Mouse (Mus musculus) liver, embryonic 13.5 days (tissue): Measurements from ENCODE around the gene Trip12. TPM values are rescaled to one million over a fixed set of nuclear protein-coding genes. Genes with fewer than 3 reads are reported as not detected.

Experiments used
- ATAC-seq: fragments of 200-750 bp; cut with Nextera tagmentation; 2 replicates; pipeline ENCODE4 v1.8.0; 2017; ENCODE audit warnings: low read depth, mild to moderate bottlenecking, moderate number of reproducible peaks, moderate library complexity
- DNase-seq: peaks from one replicate; pipeline ENCODE4 v3.0.0; 2022
- H3K27ac ChIP-seq: fragments of 300-500 bp; sonication (generic); 2 replicates; pipeline ENCODE4 v1.5.1; 2015; ENCODE audit warnings: moderate library complexity, mild to moderate bottlenecking, inconsistent platforms
- H3K27me3 ChIP-seq: fragments of 300-500 bp; sonication (generic); 2 replicates; pipeline ENCODE4 v1.6.1; 2015; ENCODE audit warnings: mild to moderate bottlenecking, inconsistent platforms
- H3K36me3 ChIP-seq: fragments of 300-500 bp; sonication (generic); 2 replicates; pipeline ENCODE4 v1.6.1; 2015; ENCODE audit warnings: mild to moderate bottlenecking, inconsistent platforms
- H3K4me1 ChIP-seq: fragments of 300-500 bp; sonication (generic); replicated peaks from 2 replicates; pipeline ENCODE4 v1.6.1; 2015; ENCODE audit warnings: inconsistent platforms
- H3K4me2 ChIP-seq: fragments of 300-500 bp; sonication (generic); 2 replicates; pipeline ENCODE4 v1.6.1; 2015; ENCODE audit warnings: inconsistent platforms, mild to moderate bottlenecking, moderate library complexity
- H3K4me3 ChIP-seq: fragments of 300-500 bp; sonication (generic); replicated peaks from 2 replicates; pipeline ENCODE4 v1.5.1; 2015; ENCODE audit warnings: mild to moderate bottlenecking, inconsistent platforms
- H3K9ac ChIP-seq: fragments of 300-500 bp; sonication (generic); 2 replicates; pipeline ENCODE4 v1.6.1; 2015; ENCODE audit warnings: mild to moderate bottlenecking, inconsistent platforms
- H3K9me3 ChIP-seq: fragments of 300-500 bp; sonication (generic); replicated peaks from 2 replicates; pipeline ENCODE4 v1.6.1; 2016; ENCODE audit warnings: inconsistent platforms
- WGBS: fragments of 180-500 bp; shearing (Covaris S2); methylation state at CpG from one replicate; pipeline ENCODE4 v1.1.7; 2015; ENCODE audit not compliant: insufficient replicate concordance; 5-methylcytosine and 5-hydroxymethylcytosine counted together
- polyA plus RNA-seq: library from polyadenylated mRNA; unstranded; fragments of >200 nt; fragmentation: Nextera tagmentation; extraction: Ambion mirVana; gene quantifications from 2 replicates; pipeline ENCODE4 v1.2.1, GENCODE M21; 2015

Trip12 gene
- polyA plus RNA-seq, 1 experiment from 2014 or later: 29.6 TPM

GRCm38 (mm10) chr1:84872939-84873338 lies 32.6 kb upstream of the Trip12 start:
- 49% methylated on average over 4 of the region's 4 CpGs for WGBS
- ATAC-seq (no peak), DNase-seq (no peak)
- Histone ChIP-seq H3K36me3 (no peaks in the 10 kb centered on the region), H3K27ac (no peak overlapping the region), H3K4me2 (no peak overlapping the region), H3K9ac (no peak overlapping the region), H3K9me3 (no peaks in the 10 kb centered on the region), H3K27me3 (no peaks in the 10 kb centered on the region), H3K4me3 (no peak overlapping the region), H3K4me1 (peaks cover 22% of the 10 kb centered on the region)

- Histone ChIP-seq H3K4me2 (no peak overlapping the region), H3K4me1 (peaks cover 22% of the 10 kb centered on the region), H3K36me3 (no peaks in the 10 kb centered on the region), H3K9ac (no peak overlapping the region), H3K4me3 (no peak overlapping the region), H3K9me3 (no peaks in the 10 kb centered on the region), H3K27me3 (no peaks in the 10 kb centered on the region), H3K27ac (peak overlapping the region; percentile 68)
- DNase-seq: no peak
- no peak; the same call in 1 of the 2 replicates for ATAC-seq
- WGBS: 56% methylated on average over 3 of the region's 3 CpGs
Observed at GRCm38 (mm10) chr1:84872105-84872504, 31.8 kb upstream of the Trip12 start.

- H3K9ac ChIP-seq: no peak overlapping the region
- ATAC-seq (no peak; the same call in 1 of the 2 replicates), DNase-seq (no peak)
- no peaks in the 10 kb centered on the region for H3K9me3 ChIP-seq
- no peak overlapping the region for H3K27ac ChIP-seq
- no peak overlapping the region for H3K4me3 ChIP-seq
- 53% methylated on average over 6 of the region's 6 CpGs for WGBS
- H3K27me3 ChIP-seq: no peaks in the 10 kb centered on the region
- peaks cover 22% of the 10 kb centered on the region for H3K4me1 ChIP-seq
- H3K4me2 ChIP-seq: no peak overlapping the region
- H3K36me3 ChIP-seq: no peaks in the 10 kb centered on the region
Observed at GRCm38 (mm10) chr1:84871131-84871530, 30.8 kb upstream of the Trip12 start.

- Histone ChIP-seq H3K27ac (no peak overlapping the region), H3K9me3 (no peaks in the 10 kb centered on the region), H3K36me3 (no peaks in the 10 kb centered on the region), H3K9ac (no peak overlapping the region), H3K4me3 (no peak overlapping the region), H3K4me1 (peaks cover 25% of the 10 kb centered on the region), H3K4me2 (peak overlapping the region; percentile 34), H3K27me3 (no peaks in the 10 kb centered on the region)
- DNase-seq: no peak
- WGBS: 26% methylated on average over 7 of the region's 7 CpGs
- ATAC-seq: peak; percentile 59
Observed at GRCm38 (mm10) chr1:84869498-84869897, 29.2 kb upstream of the Trip12 start.

- Histone ChIP-seq H3K4me3 (no peak overlapping the region), H3K9ac (no peak overlapping the region), H3K36me3 (no peaks in the 10 kb centered on the region), H3K27me3 (no peaks in the 10 kb centered on the region), H3K27ac (no peak overlapping the region), H3K4me1 (peaks cover 26% of the 10 kb centered on the region), H3K4me2 (no peak overlapping the region), H3K9me3 (no peaks in the 10 kb centered on the region)
- DNase-seq (no peak), ATAC-seq (no peak)
- WGBS: 65% methylated on average over 4 of the region's 4 CpGs
Observed at GRCm38 (mm10) chr1:84868841-84869240, 28.5 kb upstream of the Trip12 start.

- ATAC-seq: no peak
Observed at GRCm38 (mm10) chr1:84868311-84868710, 28.0 kb upstream of the Trip12 start.

GRCm38 (mm10) chr1:84866706-84867230 lies 26.5 kb upstream of the Trip12 start:
- Histone ChIP-seq H3K9ac (no peak overlapping the region), H3K27me3 (no peaks in the 10 kb centered on the region), H3K9me3 (no peaks in the 10 kb centered on the region), H3K4me1 (peaks cover 18% of the 10 kb centered on the region), H3K4me3 (no peak overlapping the region), H3K36me3 (no peaks in the 10 kb centered on the region), H3K27ac (no peak overlapping the region), H3K4me2 (no peak overlapping the region)
- DNase-seq: no peak
- no peak for ATAC-seq
- 84% methylated on average over 3 of the region's 3 CpGs for WGBS

More at GRCm38 (mm10) chr1:84868311-84868710, 28.0 kb upstream of the Trip12 start:
- no peaks in the 10 kb centered on the region for H3K27me3 ChIP-seq
- no peak for DNase-seq
- H3K36me3 ChIP-seq: no peaks in the 10 kb centered on the region
- no peak overlapping the region for H3K4me3 ChIP-seq
- no peaks in the 10 kb centered on the region for H3K9me3 ChIP-seq
- no peak overlapping the region for H3K9ac ChIP-seq
- no peak overlapping the region for H3K27ac ChIP-seq
- H3K4me2 ChIP-seq: no peak overlapping the region
- H3K4me1 ChIP-seq: peaks cover 23% of the 10 kb centered on the region

- Histone ChIP-seq H3K4me2 (no peak overlapping the region), H3K27me3 (no peaks in the 10 kb centered on the region), H3K4me1 (peaks cover 24% of the 10 kb centered on the region), H3K27ac (no peak overlapping the region), H3K4me3 (no peak overlapping the region), H3K9me3 (no peaks in the 10 kb centered on the region), H3K36me3 (no peaks in the 10 kb centered on the region), H3K9ac (no peak overlapping the region)
- DNase-seq (no peak), ATAC-seq (no peak)
- WGBS: 81% methylated on average over 6 of the region's 6 CpGs
Observed at GRCm38 (mm10) chr1:84866231-84866630, 25.9 kb upstream of the Trip12 start.

- Histone ChIP-seq H3K4me2 (no peak overlapping the region), H3K4me3 (no peak overlapping the region), H3K9me3 (no peaks in the 10 kb centered on the region), H3K36me3 (no peaks in the 10 kb centered on the region), H3K27me3 (no peaks in the 10 kb centered on the region), H3K9ac (no peak overlapping the region), H3K4me1 (peaks cover 35% of the 10 kb centered on the region), H3K27ac (no peak overlapping the region)
- DNase-seq (no peak), ATAC-seq (no peak)
- 41% methylated on average over 2 of the region's 2 CpGs for WGBS
Observed at GRCm38 (mm10) chr1:84864645-84865044, 24.3 kb upstream of the Trip12 start.

GRCm38 (mm10) chr1:84861255-84861630 lies 20.9 kb upstream of the Trip12 start:
- Histone ChIP-seq H3K9me3 (no peaks in the 10 kb centered on the region), H3K4me2 (no peak overlapping the region), H3K36me3 (no peaks in the 10 kb centered on the region), H3K27me3 (no peaks in the 10 kb centered on the region), H3K4me1 (peaks cover 28% of the 10 kb centered on the region), H3K27ac (peak overlapping the region; percentile 55), H3K9ac (no peak overlapping the region), H3K4me3 (no peak overlapping the region)
- no peak for ATAC-seq
- no peak for DNase-seq
- WGBS: 66% methylated on average over 1 of the region's 1 CpGs

- Histone ChIP-seq H3K4me1 (peaks cover 28% of the 10 kb centered on the region), H3K27ac (peak overlapping the region; percentile 55), H3K9ac (0 out of 2 replicates have a peak overlapping the region, but pooled peaks have one; percentile 18), H3K27me3 (no peaks in the 10 kb centered on the region), H3K9me3 (no peaks in the 10 kb centered on the region), H3K4me3 (no peak overlapping the region), H3K4me2 (peak overlapping the region; percentile 21; the same call in 1 of the 2 replicates), H3K36me3 (no peaks in the 10 kb centered on the region)
- DNase-seq (peak; percentile 22), ATAC-seq (peak; percentile 81)
- 51% methylated on average over 10 of the region's 10 CpGs for WGBS
Observed at GRCm38 (mm10) chr1:84860360-84861254, 20.3 kb upstream of the Trip12 start.

GRCm38 (mm10) chr1:84859597-84859996 lies 19.3 kb upstream of the Trip12 start:
- no peak overlapping the region for H3K4me3 ChIP-seq
- no peak overlapping the region for H3K9ac ChIP-seq
- H3K4me2 ChIP-seq: no peak overlapping the region
- ATAC-seq (no peak), DNase-seq (no peak)
- H3K9me3 ChIP-seq: no peaks in the 10 kb centered on the region
- no peaks in the 10 kb centered on the region for H3K36me3 ChIP-seq
- peaks cover 30% of the 10 kb centered on the region for H3K4me1 ChIP-seq
- no peak overlapping the region for H3K27ac ChIP-seq
- H3K27me3 ChIP-seq: no peaks in the 10 kb centered on the region
- WGBS: 60% methylated on average over 6 of the region's 6 CpGs
